Mouse (Mus musculus) lung, postnatal 4 days (tissue): ENCODE results near the gene Lrtm1.

Source experiments
- DNase-seq, 2 experiments: peaks; one replicate each; pipeline ENCODE4 v3.0.0; 2021

The Lrtm1 gene

DNA sequence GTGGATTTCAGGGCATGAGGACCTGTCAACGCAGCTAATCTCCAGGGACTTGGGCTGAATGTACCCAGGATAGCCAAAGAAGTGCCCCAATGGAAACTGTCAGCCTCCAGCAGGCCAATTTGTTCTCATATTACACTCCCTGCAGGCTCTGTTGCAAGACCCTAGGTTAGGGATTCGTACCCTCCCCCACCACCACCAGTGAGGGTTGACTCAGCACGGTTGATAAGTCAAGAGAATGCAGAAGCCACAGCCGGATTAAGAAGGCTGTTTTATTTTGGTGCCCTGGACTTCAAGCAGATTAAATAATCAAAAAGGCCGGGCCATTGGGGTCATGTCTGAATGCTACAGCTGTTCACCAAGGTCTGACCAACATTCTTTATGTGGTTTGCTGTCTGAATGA, at the start of gene Lrtm1:
Lrtm1 (plus strand) TSS at position 326 of the 400 bp plus-strand sequence.
- DNase-seq: no peak

DNA sequence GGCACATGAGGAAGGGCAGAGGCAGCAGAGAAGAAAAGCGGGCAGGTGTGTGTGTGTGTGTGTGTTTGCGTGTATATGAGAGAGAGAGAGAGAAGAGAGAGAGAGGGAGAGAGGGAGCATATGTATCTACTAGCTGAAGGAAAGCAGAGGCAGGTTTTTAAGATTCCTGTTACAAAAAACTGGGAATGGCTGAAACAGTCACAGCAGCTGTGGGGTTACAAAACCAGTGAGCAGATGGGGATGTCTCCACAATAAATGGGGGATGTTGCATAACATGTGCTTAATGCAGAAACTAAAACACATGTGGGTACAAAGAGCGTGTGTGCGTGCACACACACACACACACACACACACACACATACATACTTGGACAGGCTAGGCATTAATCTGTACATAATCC, 48.8 kb upstream of the Lrtm1 start:
- no peak for DNase-seq

DNA sequence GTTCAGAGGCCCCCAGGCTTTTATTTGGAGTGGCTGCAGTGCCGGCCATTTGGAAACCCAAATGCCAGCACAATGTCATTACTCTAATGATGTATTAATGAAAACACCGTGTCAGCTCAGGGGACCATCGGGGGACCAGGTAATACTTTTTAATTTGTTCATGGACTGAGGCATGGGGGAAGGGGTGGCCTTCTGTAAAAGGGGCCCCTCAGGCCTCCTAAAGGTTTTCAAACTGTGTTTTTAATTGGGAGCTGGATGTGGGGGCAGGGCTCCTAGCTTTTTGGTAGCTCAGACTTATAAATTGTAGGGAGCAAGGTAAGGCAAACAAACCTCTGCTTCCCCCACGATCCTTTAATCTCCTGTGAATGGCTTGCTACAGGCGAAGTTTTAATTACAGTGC, 45.4 kb upstream of the Lrtm1 start:
- DNase-seq: no peak

DNA sequence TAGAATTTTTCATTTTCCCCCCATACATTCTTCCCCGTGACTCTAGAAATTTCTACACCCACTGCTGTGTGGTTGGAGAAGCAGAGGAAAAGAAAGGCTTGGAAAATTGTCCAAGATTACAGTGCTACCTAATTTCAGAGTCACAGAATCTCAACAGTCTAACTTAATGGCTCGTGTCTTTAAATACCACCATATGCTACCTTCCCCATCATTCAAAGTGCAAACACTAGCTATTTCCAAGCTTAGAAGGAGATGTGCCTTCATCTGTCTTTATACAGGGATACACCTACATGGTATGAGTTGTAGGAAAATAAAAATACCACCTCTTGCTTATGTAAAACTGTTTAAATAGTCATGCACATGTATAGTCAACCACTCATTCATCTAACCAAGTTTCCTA, 38.8 kb upstream of the Lrtm1 start:
- DNase-seq: no peak

DNA sequence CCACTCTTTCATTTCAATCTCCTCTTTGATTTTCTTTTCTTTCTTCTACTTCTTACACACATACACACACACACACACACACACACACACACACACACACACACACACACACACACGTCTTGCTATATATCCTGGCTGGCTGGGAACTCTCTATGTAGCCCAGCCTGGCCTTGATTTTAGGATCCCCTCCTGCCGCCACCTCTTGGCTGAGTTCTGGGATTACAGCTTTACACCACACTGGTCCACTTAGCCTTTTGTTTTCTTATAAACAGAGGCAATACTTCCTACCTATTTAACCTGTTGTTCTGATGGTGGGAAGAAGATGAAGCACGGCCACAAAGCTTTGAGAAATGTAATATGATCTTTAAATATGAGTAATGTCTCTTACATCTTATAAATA, 37.5 kb upstream of the Lrtm1 start:
- DNase-seq: no peak

DNA sequence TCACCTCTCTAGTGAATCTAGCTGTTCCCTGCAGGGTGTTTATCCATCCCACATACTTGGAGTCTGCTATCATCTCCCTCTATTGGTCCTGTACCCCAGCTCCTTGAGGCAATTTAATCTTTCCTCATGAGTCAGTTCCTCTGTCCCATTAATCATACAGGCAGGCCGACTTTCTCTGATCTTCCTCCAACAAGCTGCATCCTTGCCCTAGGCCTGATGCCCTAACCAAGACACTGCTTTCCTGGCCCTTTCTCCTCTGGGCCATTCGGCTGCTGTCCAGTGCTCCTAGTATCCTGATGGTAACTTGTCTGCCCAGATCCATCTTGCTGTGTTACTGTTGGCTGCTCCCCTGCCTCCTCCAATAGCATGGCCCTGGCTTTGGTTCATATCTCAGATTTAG, 33.7 kb upstream of the Lrtm1 start:
- DNase-seq: no peak

DNA sequence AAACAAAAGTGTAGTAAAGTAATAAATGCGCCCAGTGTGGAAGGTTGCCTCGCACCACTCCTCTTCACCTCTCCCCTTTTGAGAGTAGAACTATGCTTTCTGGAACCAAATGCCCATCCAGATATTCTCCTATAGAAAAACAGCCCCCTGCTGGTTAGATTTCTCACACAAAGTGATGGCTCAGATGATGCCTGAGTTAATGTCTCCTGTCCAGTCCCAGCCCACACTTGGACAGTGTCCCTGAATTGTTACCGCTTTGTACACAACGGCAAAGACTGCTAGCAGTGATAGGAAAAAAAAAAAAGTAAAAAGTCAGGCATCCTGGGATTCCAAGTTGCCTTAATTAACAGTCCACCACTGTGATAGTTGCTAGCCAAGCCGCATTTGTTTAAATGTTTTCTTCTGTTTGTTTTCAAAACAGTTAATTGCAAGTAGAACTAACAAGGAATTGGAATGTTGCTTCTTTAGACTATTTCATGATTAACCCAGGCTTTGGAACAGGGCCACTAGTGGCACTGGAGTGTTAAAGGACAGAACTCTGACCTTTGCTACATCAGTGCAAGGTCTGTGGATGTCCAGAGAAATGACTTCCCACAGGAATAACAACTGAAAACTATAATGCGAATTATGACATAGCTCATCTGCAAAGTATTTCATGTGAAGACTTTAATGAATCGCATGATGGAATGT, 29.7 kb upstream of the Lrtm1 start:
- peak in 1 of 2 experiments; percentile 11 for DNase-seq

DNA sequence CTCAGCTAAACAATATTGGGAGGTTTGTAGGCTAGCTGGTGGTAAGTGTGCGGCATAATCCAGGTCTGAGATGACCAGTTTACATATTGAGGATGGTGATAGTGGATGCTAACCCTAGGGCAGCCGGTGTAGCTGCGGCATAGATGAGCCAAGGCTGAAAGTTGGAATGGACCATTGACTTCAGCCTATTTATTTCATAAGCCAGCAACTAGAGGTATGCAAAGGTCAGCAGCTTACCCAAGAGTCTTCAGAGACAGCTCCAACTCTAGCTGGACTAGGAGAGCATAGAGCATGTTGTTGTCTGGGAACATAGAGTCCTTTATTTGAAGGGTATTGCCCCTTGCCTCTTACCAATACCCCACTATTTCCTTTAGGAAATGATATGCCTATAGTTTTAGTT, 21.4 kb upstream of the Lrtm1 start:
- DNase-seq: no peak

DNA sequence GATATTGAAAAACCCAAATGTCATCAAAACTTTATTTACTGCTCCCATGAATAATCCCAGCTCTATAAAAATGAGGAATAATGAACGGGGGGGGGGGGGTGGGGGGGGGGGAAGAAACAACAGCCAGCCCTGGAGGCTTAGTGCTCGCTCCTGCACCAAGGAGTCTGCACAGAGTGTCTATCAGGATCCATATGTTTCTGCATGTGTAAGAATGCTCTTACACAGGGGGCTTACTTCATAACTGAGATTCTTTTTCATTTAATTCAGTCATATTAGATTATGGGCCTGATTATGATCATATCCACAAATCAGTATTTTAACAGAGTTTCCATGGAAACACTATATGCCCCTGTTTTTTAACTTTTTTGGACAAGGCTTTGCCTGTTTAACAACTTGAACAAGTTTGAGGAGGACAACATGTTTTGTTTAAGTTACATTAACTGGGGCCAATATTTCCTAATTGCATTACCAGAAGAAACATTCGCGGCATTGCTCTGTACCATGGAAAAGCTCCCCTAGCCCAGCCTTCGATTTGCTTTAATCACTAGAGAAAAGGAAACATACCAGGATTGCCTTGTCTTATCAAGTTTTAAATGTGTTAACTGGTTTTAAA, 12.7 kb upstream of the Lrtm1 start:
- DNase-seq: no peak

DNA sequence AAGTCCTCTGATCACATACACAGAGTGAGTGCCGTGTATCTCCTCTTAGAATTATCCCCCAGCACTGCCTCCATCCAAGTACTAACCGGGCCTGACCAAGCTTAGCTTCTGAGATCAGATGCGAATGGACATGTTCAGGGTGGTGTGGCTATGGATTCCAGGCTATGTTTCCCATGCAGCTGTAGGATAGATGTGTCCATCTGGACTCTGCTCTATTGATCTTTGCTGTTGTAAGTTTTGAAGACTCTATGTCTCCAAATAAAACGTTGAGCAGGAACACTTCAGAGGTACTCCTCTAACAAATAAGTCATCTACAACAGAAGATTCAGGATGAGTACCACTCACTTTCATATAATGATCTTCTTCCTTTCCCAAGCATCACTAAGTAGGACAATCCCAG, 8.4 kb upstream of the Lrtm1 start:
- DNase-seq: no peak

DNA sequence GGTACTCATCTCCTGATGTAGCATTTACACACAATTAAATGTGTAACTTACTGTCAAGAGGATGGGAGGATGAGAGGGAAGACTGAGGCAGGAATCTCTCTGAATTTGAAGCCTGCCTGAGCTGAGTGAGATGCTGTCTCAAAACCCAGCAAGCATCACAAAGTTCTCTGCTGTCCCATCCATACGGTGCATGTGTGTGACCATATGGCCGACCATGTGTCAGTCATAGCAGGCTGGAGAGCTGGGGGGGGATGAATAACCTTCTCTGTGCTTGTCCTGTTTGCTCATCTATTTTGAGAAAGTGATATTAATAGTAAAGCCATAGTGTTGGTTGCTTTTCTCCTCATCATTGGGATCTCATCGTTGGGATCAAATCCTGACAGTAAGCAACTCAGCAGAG, 4.8 kb upstream of the Lrtm1 start:
- DNase-seq: no peak

DNA sequence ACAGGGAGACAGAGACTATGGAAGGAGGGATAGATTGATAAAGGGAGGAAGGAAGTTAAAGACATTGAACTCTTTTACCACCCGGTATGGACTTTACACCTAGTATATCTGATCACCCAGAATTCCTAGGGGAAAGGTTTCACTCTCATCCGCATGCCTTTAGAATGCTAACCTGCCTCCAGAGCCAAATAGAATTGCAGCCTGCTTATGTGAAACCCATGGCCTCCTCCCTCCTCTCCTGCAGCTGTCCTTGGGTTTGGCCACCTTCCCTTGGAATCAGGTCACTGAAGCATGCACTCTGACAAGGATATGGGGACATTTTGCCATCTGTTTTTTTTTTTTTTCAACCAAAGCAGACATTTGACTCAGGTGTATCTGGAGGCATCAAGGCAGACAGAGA, 3.3 kb upstream of the Lrtm1 start:
- DNase-seq: no peak

DNA sequence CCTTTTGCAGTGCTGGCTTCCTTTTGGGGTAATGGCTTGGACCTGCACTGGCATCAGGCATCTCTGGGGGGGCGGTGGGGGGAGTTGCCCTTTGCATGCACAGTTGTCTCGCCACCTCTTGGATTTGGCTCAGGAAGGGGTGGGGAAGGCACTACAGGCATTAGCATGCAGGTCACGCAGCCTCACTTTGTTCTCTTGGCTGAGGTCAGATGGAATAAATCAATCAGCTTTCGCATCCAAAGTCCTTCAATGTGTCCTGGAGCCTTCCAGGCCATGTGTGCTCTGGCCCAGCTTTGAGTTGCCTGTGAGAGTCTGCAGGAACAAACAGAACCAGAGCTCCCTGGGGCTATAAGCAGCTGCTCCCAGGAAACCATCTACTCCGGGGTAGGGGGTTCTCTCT, 2.1 kb upstream of the Lrtm1 start:
- no peak for DNase-seq

DNA sequence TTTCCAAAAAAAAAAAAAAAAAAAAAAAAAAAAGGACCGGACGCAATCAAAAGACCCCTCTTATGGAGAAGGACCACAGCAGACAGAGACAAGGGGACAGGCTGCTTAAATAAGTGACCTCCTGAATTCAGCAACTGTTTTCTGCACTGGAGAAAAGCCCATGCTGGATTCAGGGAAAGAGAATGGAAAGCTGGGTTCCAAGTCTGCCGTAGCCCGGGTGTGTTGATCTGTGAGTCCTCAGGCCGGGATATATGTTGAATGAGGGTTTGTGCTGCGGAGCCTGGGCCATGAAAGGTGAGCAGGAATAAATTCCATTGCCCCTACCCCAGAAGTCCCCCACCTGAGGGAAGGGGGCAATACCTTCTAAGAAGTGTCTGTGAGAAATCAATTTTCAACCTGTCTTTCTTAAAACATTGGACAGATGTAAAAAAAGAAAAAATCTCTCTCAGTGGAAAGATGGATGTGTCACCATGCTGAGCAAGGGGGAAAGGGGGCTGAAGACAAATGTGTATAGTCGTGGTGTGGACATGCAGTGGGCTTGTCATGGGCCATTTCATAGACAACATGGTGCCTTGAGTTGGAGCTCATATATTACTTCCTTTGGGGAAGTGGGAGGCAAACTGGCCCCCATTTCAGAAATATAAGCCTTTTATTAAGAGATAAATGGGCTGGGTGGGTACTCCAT, 450 bp downstream of the Lrtm1 start:
- DNase-seq: no peak

DNA sequence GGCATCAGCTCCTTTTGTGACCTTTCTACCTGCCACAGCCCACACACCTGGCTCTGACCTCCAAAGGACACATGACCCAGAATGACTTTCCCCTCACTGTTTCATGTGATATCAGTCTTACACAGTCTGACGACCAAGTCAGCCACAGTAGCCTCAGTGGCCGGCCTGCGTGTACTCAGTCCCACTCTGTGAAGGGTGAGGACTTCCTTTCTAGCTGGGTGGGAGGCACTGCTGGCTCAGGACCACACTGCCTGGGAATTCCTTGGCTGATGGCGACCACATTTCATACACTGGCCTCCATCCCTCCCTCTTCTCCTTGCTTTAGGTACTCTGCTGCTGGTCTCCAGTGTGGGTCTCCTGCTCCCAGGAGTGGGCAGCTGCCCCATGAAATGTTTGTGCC, 3.3 kb downstream of the Lrtm1 start:
- DNase-seq: no peak

DNA sequence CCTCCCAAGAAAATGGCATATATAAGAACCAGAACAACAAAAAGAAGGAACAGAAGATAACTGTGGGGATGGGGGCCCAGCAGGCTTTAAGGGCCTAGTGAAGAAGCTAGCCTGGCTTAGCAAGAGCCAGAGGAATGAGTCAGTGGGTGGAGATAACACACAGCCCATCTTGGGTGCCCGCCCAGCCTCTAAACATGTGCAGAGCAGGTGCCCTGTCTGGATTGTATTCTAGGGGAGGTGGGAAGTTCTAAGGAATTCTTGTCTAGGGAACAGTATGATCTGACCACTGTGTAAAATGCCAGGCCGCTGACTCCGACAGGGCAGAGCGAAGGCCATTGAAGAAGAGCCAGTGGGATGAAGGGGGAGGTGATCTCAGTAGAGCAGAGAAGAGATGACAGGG, 5.2 kb downstream of the Lrtm1 start:
- no peak for DNase-seq

DNA sequence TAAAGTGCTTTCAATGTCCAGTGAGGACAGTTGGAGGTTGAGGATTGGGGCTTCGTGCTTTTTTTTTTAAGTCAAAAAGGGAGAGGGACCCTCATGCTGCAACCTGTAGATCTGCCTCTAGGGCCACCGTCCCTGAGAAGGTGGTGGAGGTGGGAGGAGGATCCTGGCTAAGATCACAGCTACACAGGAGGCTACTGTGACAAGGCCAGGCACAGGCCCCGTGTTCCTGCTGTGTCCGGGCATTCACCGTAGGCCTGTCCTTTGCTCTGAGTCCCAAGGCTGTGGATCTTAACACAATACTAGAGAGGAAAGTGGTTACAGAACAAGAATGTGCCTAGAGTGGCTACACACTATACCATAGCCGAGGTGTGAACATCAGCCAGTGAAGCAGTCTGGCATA, 7.3 kb downstream of the Lrtm1 start:
- DNase-seq: no peak

DNA sequence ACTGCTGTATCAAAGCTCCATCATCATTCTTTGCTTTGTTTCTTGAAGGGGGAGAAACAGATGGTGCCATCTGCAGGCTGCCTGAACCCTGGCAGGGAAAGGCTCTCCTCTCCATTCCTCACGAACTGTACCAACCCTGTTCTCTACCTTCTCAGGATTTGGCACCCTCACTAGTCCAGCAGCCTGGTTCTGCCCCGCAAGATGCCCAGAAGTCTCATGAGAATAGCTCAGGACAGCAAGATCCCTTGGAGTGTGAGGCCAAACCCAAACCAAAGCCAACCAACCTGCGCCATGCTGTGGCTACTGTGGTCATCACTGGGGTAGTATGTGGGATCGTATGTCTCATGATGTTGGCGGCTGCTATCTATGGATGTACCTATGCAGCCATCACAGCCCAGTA, 9.3 kb downstream of the Lrtm1 start:
- DNase-seq: no peak

DNA sequence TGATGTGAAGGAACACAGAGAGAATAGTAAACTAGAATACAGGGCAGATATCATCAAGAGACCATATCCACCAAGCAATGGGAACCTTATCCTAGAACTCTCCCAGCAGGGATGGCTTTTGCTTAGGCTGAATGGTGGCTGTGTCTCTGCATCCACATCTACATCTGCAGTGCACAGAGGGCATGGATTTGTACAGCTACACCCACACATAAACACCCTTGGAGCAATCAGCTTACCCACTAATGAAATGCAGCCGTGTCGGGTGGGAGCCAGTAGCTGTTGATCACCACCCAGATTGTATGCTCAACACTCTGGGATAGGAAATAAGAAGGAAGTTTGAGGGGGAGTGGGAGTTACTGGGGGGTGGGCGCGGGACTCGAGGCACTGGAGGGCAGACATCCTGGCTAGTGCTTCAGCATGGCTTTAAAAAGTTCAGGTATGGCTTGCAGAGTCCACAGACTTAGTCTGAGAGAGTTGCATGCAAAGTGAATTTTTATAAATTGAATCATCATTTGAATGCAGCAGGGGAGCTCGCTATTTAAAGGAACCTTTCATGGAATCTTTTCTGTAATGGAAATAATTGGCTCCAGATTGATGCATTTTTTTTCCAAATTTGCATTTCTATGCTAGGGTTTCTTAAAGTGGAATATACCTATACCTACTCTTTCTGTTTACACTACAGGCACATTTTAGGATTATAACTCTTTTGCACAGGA, 10.5 kb downstream of the Lrtm1 start:
- no peak for DNase-seq

DNA sequence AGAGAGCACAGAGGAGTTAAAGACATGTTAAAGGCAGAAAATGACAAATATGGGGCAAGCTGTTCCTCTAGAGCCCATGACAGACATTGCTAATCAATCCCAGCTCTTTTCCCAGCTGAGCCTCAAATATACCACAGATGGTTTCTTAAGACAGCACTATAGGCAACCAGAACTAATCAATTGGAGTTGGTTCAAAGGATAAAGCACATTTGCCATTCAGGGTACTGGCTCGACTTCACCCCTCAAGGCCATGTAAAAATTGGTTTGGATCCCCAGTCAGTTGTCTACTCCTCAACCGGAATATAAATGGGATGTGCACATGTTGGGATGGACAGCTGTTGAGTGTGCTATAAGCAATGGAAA, 11.1 kb downstream of the Lrtm1 start:
- DNase-seq: no peak

DNA sequence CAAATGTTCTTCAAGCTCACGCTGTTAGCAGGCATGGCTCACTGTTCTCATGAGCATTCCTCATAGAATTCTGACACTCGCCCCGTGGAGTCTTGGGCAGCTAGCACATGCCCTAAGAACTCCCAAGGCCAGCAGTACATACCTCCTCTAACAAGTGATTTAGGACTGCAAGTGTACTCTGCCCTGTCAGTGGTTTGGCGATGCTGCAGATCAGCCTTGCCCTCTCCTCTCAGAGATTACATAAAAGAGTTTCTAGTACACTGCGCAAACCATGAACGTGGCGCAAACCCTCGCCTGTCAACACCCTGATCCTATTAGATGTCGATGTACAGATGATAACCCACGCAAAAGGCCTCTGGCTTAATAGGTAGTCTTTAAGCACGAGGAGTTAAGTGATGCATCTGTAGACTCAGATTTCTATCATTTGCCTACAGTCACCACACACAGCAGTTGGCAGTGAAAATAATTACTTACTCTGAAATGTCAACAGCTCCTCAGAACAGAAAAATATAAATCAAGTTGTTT, 11.9 kb downstream of the Lrtm1 start:
- no peak for DNase-seq

DNA sequence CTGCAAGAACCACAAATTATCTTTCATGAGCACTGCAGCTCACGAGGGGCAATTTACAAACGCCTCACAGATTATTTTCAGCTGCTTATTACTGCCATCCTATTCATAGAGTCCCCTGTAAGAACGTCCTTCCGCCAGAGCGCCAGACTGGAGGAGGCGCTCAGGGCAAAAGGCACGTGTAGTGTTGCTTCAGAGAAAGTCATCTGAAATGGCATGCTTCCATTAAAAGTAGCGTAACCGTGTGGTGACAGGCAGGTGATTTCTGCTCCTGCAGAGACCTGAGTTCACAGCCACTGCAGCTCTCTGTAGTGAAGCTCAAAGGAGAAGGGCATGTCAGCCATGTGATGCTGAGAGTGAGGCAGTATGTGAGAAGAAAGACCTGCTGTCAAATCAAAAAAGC, 12.5 kb downstream of the Lrtm1 start:
- DNase-seq: no peak

DNA sequence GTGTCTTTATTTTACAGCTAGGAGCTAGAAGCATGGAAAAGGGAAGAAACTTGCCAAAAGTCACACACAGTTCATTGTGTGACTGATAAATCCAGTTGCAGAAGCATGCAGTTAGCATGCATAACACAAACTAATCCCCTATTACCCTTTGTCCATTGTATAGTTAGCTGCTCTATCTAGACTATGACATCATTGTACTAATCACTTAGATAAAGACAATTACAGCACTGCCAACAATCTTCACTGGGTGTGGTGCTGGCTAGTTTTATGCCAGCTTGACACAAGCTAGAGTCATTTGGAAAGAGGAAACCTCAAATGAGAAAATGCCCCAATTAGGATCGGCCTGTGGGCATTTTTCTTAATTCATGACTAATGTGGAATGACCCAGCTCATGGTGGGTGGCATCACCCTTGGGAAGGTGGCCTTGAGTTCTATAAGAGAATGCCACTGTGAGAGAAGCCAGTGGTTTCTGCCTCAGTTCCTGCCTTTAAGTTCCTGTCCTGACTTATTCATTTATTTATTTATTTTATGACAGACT, 13.9 kb downstream of the Lrtm1 start:
- DNase-seq: no peak
